Mouse (Mus musculus): Measurements from ENCODE around the gene Arsg.
A peak's percentile ranks its signal among the peaks of the same experiment; 100 is the strongest.

The Arsg gene

GRCm38 (mm10) chr11:109546305-109547001, 73.3 kb downstream of the Arsg start:
- DNase-seq (ENCODE audit: low spot score) = no peak

- no peak for DNase-seq (ENCODE audit: low spot score)
Measured at GRCm38 (mm10) chr11:109547652-109548051, 74.5 kb downstream of the Arsg start.

- DNase-seq (ENCODE audit: low spot score) = no peak
Measured at GRCm38 (mm10) chr11:109549599-109550290, 76.6 kb downstream of the Arsg start.

GRCm38 (mm10) chr11:109553921-109554320, 80.7 kb downstream of the Arsg start:
- no peak for DNase-seq (ENCODE audit: low spot score)

GRCm38 (mm10) chr11:109554443-109554842, 81.3 kb downstream of the Arsg start:
- no peak for DNase-seq (ENCODE audit: low spot score)

- no peak for DNase-seq (ENCODE audit: low spot score)
Measured at GRCm38 (mm10) chr11:109556130-109556529, 83.0 kb downstream of the Arsg start.

- no peak for DNase-seq (ENCODE audit: low spot score)
Measured at GRCm38 (mm10) chr11:109557419-109557818, 84.2 kb downstream of the Arsg start.

GRCm38 (mm10) chr11:109559241-109559640, 86.1 kb downstream of the Arsg start:
- DNase-seq (ENCODE audit: low spot score) = no peak

GRCm38 (mm10) chr11:109560793-109561257, 87.7 kb downstream of the Arsg start:
- DNase-seq (ENCODE audit: low spot score) = no peak

GRCm38 (mm10) chr11:109561445-109561844, 88.3 kb downstream of the Arsg start:
- no peak for DNase-seq (ENCODE audit: low spot score)

- no peak for DNase-seq (ENCODE audit: low spot score)
Measured at GRCm38 (mm10) chr11:109563708-109564107, 90.5 kb downstream of the Arsg start.

GRCm38 (mm10) chr11:109564466-109565214, 91.5 kb downstream of the Arsg start:
- no peak for DNase-seq (ENCODE audit: low spot score)

GRCm38 (mm10) chr11:109569007-109569618, 95.9 kb downstream of the Arsg start:
- no peak for DNase-seq (ENCODE audit: low spot score)

- DNase-seq (ENCODE audit: low spot score) = no peak
Measured at GRCm38 (mm10) chr11:109569809-109570208, 96.6 kb downstream of the Arsg start.

- no peak for DNase-seq (ENCODE audit: low spot score)
Measured at GRCm38 (mm10) chr11:109572051-109572450, 98.9 kb downstream of the Arsg start.

GRCm38 (mm10) chr11:109574604-109575003, 101.4 kb downstream of the Arsg start:
- DNase-seq (ENCODE audit: low spot score) = no peak

GRCm38 (mm10) chr11:109575832-109576231, 102.7 kb downstream of the Arsg start:
- no peak for DNase-seq (ENCODE audit: low spot score)

- no peak for DNase-seq (ENCODE audit: low spot score)
Measured at GRCm38 (mm10) chr11:109578536-109578935, 105.4 kb downstream of the Arsg start.

GRCm38 (mm10) chr11:109579999-109580398, 106.8 kb downstream of the Arsg start:
- DNase-seq (ENCODE audit: low spot score) = no peak

GRCm38 (mm10) chr11:109583986-109584385, 110.8 kb downstream of the Arsg start:
- no peak for DNase-seq (ENCODE audit: low spot score)

- peak; percentile 77 for DNase-seq (ENCODE audit: low spot score)
Measured at GRCm38 (mm10) chr11:109584843-109585713, 111.9 kb downstream of the Arsg start.

Measured in layer of hippocampus, adult 11-12 months (tissue).